Mouse (Mus musculus) myocyte (in vitro differentiated cells): ENCODE measurements around the gene Mrpl37. TPM values are rescaled to one million over a fixed set of nuclear protein-coding genes. Genes with fewer than 3 reads are reported as not detected.

Experiments
- H3K27me3 ChIP-seq: one replicate; pipeline ENCODE4 v1.6.1; 2011; ENCODE audit not compliant: control insufficient read depth, insufficient read depth, insufficient read length
- H3K36me3 ChIP-seq: one replicate; pipeline ENCODE4 v1.6.1; 2011; ENCODE audit not compliant: control insufficient read depth, insufficient read depth
- H3K4me2 ChIP-seq: one replicate; pipeline ENCODE4 v1.6.1; 2011; ENCODE audit warnings: low read depth, control low read depth
- H3K4me3 ChIP-seq: one replicate; pipeline ENCODE4 v1.5.1; 2011; ENCODE audit warnings: mild to moderate bottlenecking, control low read depth, moderate library complexity
- H3K79me2 ChIP-seq: one replicate; pipeline ENCODE4 v1.6.1; 2011; ENCODE audit not compliant: control insufficient read depth, insufficient read depth
- H3ac ChIP-seq: one replicate; pipeline ENCODE4 v1.6.1; 2011; ENCODE audit not compliant: control insufficient read depth, insufficient read length
- CEBPB ChIP-seq: IDR thresholded peaks from 2 replicates; pipeline ENCODE4 v1.6.1; 2011; ENCODE audit warnings: mild to moderate bottlenecking, moderate library complexity; ENCODE audit not compliant: poor library complexity, insufficient read depth, severe bottlenecking
- E2F4 ChIP-seq: IDR thresholded peaks from one replicate; pipeline ENCODE4 v1.6.1; 2011; ENCODE audit warnings: mild to moderate bottlenecking, control low read depth, moderate library complexity; ENCODE audit not compliant: insufficient read depth
- MAX ChIP-seq: IDR thresholded peaks from one replicate; pipeline ENCODE4 v1.6.1; 2011; ENCODE audit warnings: low read depth, mild to moderate bottlenecking, control low read depth
- MYOD1 ChIP-seq, 3 experiments: IDR thresholded peaks; one replicate each; pipeline ENCODE4 v1.6.1; 2011; ENCODE audit warnings: control low read depth in 2 of 3, low read depth in 2 of 3, mild to moderate bottlenecking in 2 of 3, moderate library complexity in 1 of 3; ENCODE audit not compliant: insufficient read length in 2 of 3, control insufficient read depth in 1 of 3
- MYOG ChIP-seq, 3 experiments: IDR thresholded peaks; one replicate each; pipeline ENCODE4 v1.6.1; 2011; ENCODE audit warnings: control low read depth in 2 of 3, low read depth in 2 of 3, mild to moderate bottlenecking in 2 of 3; ENCODE audit not compliant: insufficient read length in 2 of 3, control insufficient read depth in 1 of 3, insufficient read depth in 1 of 3
- POLR2A ChIP-seq: IDR thresholded peaks from one replicate; pipeline ENCODE4 v1.6.1; 2011; ENCODE audit warnings: low read depth, mild to moderate bottlenecking, control low read depth, moderate library complexity; ENCODE audit not compliant: insufficient read length
- POLR2AphosphoS2 ChIP-seq: IDR thresholded peaks from one replicate; pipeline ENCODE4 v1.6.1; 2011; ENCODE audit warnings: low read depth, control low read depth; ENCODE audit not compliant: insufficient read length
- REST ChIP-seq: IDR thresholded peaks from one replicate; pipeline ENCODE4 v1.6.1; 2011; ENCODE audit warnings: mild to moderate bottlenecking, control low read depth, moderate library complexity; ENCODE audit not compliant: insufficient read depth, insufficient read length
- SRF ChIP-seq: IDR thresholded peaks from one replicate; pipeline ENCODE4 v1.6.1; 2011; ENCODE audit warnings: low read depth; ENCODE audit not compliant: control insufficient read depth, insufficient read length
- TCF12 ChIP-seq: IDR thresholded peaks from one replicate; pipeline ENCODE4 v1.6.1; 2011; ENCODE audit warnings: mild to moderate bottlenecking, control low read depth; ENCODE audit not compliant: poor library complexity, insufficient read depth, severe bottlenecking
- TCF3 ChIP-seq: IDR thresholded peaks from one replicate; pipeline ENCODE4 v1.6.1; 2011; ENCODE audit warnings: low read depth, control low read depth; ENCODE audit not compliant: insufficient read length
- USF1 ChIP-seq: IDR thresholded peaks from one replicate; pipeline ENCODE4 v1.6.1; 2011; ENCODE audit warnings: low read depth, mild to moderate bottlenecking, control low read depth, moderate library complexity
- polyA plus RNA-seq: library from polyadenylated mRNA; unstranded; fragments of >200 nt; fragmentation: generic; extraction: Trizol; gene quantifications from one replicate; pipeline ENCODE4 v1.2.1, GENCODE M21; 2012; ENCODE audit warnings: missing spikeins

Mrpl37 gene
- polyA plus RNA-seq, 1 experiment = 87.5 TPM

GRCm38 (mm10) chr4:107072343-107072742 is 5.7 kb upstream of the Mrpl37 start:
- Histone ChIP-seq H3K4me2 (no peak overlapping the region), H3ac (no peak overlapping the region), H3K27me3 (no peaks in the 10 kb centered on the region), H3K79me2 (no peaks in the 10 kb centered on the region), H3K4me3 (no peak overlapping the region), H3K36me3 (no peaks in the 10 kb centered on the region)
- TF ChIP-seq E2F4 = no peak
- TF ChIP-seq TCF12 = no peak
- no peak for TF ChIP-seq POLR2A
- no peak for TF ChIP-seq MYOD1 (IDR thresholded peaks at IDR 0.05; ENCODE audit: control insufficient read depth in 1 of 3, insufficient read length in 2 of 3, low read depth in 2 of 3)
- no peak for TF ChIP-seq POLR2AphosphoS2
- no peak for TF ChIP-seq TCF3
- no peak for TF ChIP-seq MYOG (IDR thresholded peaks at IDR 0.05; ENCODE audit: control insufficient read depth in 1 of 3, insufficient read depth in 1 of 3, insufficient read length in 2 of 3, low read depth in 2 of 3)
- no peak for TF ChIP-seq REST
- TF ChIP-seq SRF = no peak
- TF ChIP-seq USF1 = no peak
- no peak for TF ChIP-seq CEBPB
- no peak for TF ChIP-seq MAX

GRCm38 (mm10) chr4:107067151-107067840 is 628 bp upstream of the Mrpl37 start:
- peak overlapping the region; percentile 82 for H3K4me2 ChIP-seq
- H3K36me3 ChIP-seq = peaks cover 10% of the 10 kb centered on the region
- no peak for TF ChIP-seq CEBPB
- H3ac ChIP-seq = peak overlapping the region; percentile 25
- peaks cover 11% of the 10 kb centered on the region for H3K79me2 ChIP-seq
- peak overlapping the region; percentile 50 for H3K4me3 ChIP-seq
- H3K27me3 ChIP-seq = no peaks in the 10 kb centered on the region

GRCm38 (mm10) chr4:107064394-107065098 is 2.1 kb downstream of the Mrpl37 start:
- Histone ChIP-seq H3K27me3 (no peaks in the 10 kb centered on the region), H3K79me2 (peaks cover 11% of the 10 kb centered on the region), H3K36me3 (peaks cover 21% of the 10 kb centered on the region), H3K4me3 (no peak overlapping the region), H3ac (no peak overlapping the region), H3K4me2 (no peak overlapping the region)
- TF ChIP-seq CEBPB (no peak), MAX (no peak), E2F4 (no peak), MYOG (IDR thresholded peaks at IDR 0.05; ENCODE audit: control insufficient read depth in 1 of 3, insufficient read depth in 1 of 3, insufficient read length in 2 of 3, low read depth in 2 of 3) (no peak), POLR2AphosphoS2 (no peak), TCF12 (no peak), SRF (no peak), USF1 (no peak), MYOD1 (IDR thresholded peaks at IDR 0.05; ENCODE audit: control insufficient read depth in 1 of 3, insufficient read length in 2 of 3, low read depth in 2 of 3) (no peak), POLR2A (no peak), REST (no peak), TCF3 (no peak)

GRCm38 (mm10) chr4:107063214-107063613 is 3.5 kb downstream of the Mrpl37 start:
- Histone ChIP-seq H3K27me3 (no peaks in the 10 kb centered on the region), H3ac (no peak overlapping the region), H3K36me3 (peaks cover 21% of the 10 kb centered on the region), H3K4me2 (no peak overlapping the region), H3K4me3 (no peak overlapping the region), H3K79me2 (peaks cover 11% of the 10 kb centered on the region)
- no peak for TF ChIP-seq POLR2AphosphoS2
- TF ChIP-seq TCF3 = no peak
- TF ChIP-seq TCF12 = no peak
- no peak for TF ChIP-seq USF1
- no peak for TF ChIP-seq E2F4
- TF ChIP-seq POLR2A = no peak

- TF ChIP-seq POLR2A (no peak), SRF (no peak), TCF12 (no peak), E2F4 (no peak), REST (no peak), MAX (no peak), TCF3 (no peak)
- no peak overlapping the region for H3K4me3 ChIP-seq
- no peaks in the 10 kb centered on the region for H3K27me3 ChIP-seq
- no peak overlapping the region for H3ac ChIP-seq
- no peak overlapping the region for H3K4me2 ChIP-seq
- peaks cover 24% of the 10 kb centered on the region for H3K36me3 ChIP-seq
- H3K79me2 ChIP-seq = peaks cover 11% of the 10 kb centered on the region
Measured at GRCm38 (mm10) chr4:107061560-107061959, 5.1 kb downstream of the Mrpl37 start.
